Mouse (Mus musculus): ENCODE results near the gene Zcchc17. TPM values are rescaled to one million over a fixed set of nuclear protein-coding genes. Genes with fewer than 3 reads are reported as not detected.

The Zcchc17 gene
- polyA plus RNA-seq, 1 experiment, result 24.0 TPM

DNA sequence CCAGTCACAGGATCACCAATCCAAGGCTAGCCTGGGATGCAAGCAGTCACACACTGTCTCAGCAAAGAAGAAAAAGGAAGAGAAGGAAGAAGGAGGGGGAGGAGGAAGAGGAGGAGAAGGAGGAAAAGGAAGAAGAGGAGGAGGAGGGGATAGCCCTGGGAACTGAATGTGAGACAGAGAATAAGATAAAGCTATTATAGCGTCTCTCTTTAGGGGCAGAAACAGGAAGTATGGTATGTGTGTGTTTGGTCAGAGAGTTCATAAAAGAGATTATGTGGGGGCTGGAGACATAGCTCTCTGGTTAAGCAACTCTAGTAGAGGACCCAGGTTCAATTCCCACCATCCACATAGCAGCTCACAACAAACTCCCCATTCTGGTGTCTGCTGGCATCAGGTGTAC is 36.6 kb downstream of the Zcchc17 start:
- H3K4me3 ChIP-seq, result no peak overlapping the region
- TF ChIP-seq MYOG (IDR thresholded peaks at IDR 0.05; ENCODE audit: control insufficient read depth in 1 of 3, insufficient read depth in 1 of 3, insufficient read length in 2 of 3, low read depth in 2 of 3), result no peak
- no peak for TF ChIP-seq MAX (IDR thresholded peaks at IDR 0.05; ENCODE audit: low read depth)
- no peak for TF ChIP-seq MYOD1 (IDR thresholded peaks at IDR 0.05; ENCODE audit: control insufficient read depth in 1 of 3, insufficient read length in 2 of 3, low read depth in 2 of 3)
- no peak for TF ChIP-seq CEBPB (IDR thresholded peaks at IDR 0.05; ENCODE audit: insufficient read depth, poor library complexity, severe bottlenecking)
- no peak for TF ChIP-seq TCF3 (IDR thresholded peaks at IDR 0.05; ENCODE audit: insufficient read length, low read depth)
- TF ChIP-seq USF1 (IDR thresholded peaks at IDR 0.05; ENCODE audit: low read depth), result no peak
- no peak for TF ChIP-seq SRF (IDR thresholded peaks at IDR 0.05; ENCODE audit: control insufficient read depth, insufficient read length, low read depth)
- no peak for TF ChIP-seq E2F4 (IDR thresholded peaks at IDR 0.05; ENCODE audit: insufficient read depth)
- no peak for TF ChIP-seq POLR2AphosphoS2 (IDR thresholded peaks at IDR 0.05; ENCODE audit: insufficient read length, low read depth)
- no peak for TF ChIP-seq TCF12 (IDR thresholded peaks at IDR 0.05; ENCODE audit: insufficient read depth, poor library complexity, severe bottlenecking)
- no peak for TF ChIP-seq POLR2A (IDR thresholded peaks at IDR 0.05; ENCODE audit: insufficient read length, low read depth)
- no peak for TF ChIP-seq REST (IDR thresholded peaks at IDR 0.05; ENCODE audit: insufficient read depth, insufficient read length)
- H3K36me3 ChIP-seq (ENCODE audit: control insufficient read depth, insufficient read depth), result no peaks in the 10 kb centered on the region
- no peak overlapping the region for H3ac ChIP-seq (ENCODE audit: control insufficient read depth, insufficient read length)
- H3K79me2 ChIP-seq (ENCODE audit: control insufficient read depth, insufficient read depth), result no peaks in the 10 kb centered on the region
- no peak overlapping the region for H3K4me2 ChIP-seq (ENCODE audit: low read depth)
- no peaks in the 10 kb centered on the region for H3K27me3 ChIP-seq (ENCODE audit: control insufficient read depth, insufficient read depth, insufficient read length)

DNA sequence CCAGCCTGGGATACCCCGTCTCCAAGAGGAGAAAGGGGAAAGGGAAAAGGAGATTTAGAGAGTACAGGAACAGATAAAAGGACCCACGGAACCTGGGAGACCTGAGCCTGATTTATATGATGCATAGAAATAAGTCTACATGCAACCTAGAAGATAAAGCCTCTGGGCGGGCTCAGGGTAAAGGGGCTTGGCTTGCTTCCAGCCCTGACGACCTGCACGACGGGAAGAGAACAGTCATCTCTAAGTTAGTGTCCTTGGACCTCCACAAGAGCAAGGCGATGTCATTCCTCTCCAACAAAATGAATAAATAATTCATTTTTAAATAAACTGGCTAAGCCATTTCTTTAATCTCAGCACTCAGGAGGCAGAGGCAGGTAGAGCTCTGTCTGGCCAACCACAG is 37.2 kb downstream of the Zcchc17 start:
- H3K4me3 ChIP-seq, result no peak overlapping the region
- no peak overlapping the region for H3K4me2 ChIP-seq (ENCODE audit: low read depth)
- H3K27me3 ChIP-seq (ENCODE audit: control insufficient read depth, insufficient read depth, insufficient read length), result no peaks in the 10 kb centered on the region
- no peak overlapping the region for H3ac ChIP-seq (ENCODE audit: control insufficient read depth, insufficient read length)
- TF ChIP-seq MAX (IDR thresholded peaks at IDR 0.05; ENCODE audit: low read depth) (no peak), TCF12 (IDR thresholded peaks at IDR 0.05; ENCODE audit: insufficient read depth, poor library complexity, severe bottlenecking) (no peak), MYOD1 (IDR thresholded peaks at IDR 0.05; ENCODE audit: control insufficient read depth in 1 of 3, insufficient read length in 2 of 3, low read depth in 2 of 3) (no peak), MYOG (IDR thresholded peaks at IDR 0.05; ENCODE audit: control insufficient read depth in 1 of 3, insufficient read depth in 1 of 3, insufficient read length in 2 of 3, low read depth in 2 of 3) (no peak), REST (IDR thresholded peaks at IDR 0.05; ENCODE audit: insufficient read depth, insufficient read length) (no peak), USF1 (IDR thresholded peaks at IDR 0.05; ENCODE audit: low read depth) (no peak), SRF (IDR thresholded peaks at IDR 0.05; ENCODE audit: control insufficient read depth, insufficient read length, low read depth) (no peak), CEBPB (IDR thresholded peaks at IDR 0.05; ENCODE audit: insufficient read depth, poor library complexity, severe bottlenecking) (no peak), TCF3 (IDR thresholded peaks at IDR 0.05; ENCODE audit: insufficient read length, low read depth) (no peak), POLR2A (IDR thresholded peaks at IDR 0.05; ENCODE audit: insufficient read length, low read depth) (no peak), POLR2AphosphoS2 (IDR thresholded peaks at IDR 0.05; ENCODE audit: insufficient read length, low read depth) (no peak), E2F4 (IDR thresholded peaks at IDR 0.05; ENCODE audit: insufficient read depth) (no peak)
- H3K79me2 ChIP-seq (ENCODE audit: control insufficient read depth, insufficient read depth), result no peaks in the 10 kb centered on the region
- H3K36me3 ChIP-seq (ENCODE audit: control insufficient read depth, insufficient read depth), result no peaks in the 10 kb centered on the region

DNA sequence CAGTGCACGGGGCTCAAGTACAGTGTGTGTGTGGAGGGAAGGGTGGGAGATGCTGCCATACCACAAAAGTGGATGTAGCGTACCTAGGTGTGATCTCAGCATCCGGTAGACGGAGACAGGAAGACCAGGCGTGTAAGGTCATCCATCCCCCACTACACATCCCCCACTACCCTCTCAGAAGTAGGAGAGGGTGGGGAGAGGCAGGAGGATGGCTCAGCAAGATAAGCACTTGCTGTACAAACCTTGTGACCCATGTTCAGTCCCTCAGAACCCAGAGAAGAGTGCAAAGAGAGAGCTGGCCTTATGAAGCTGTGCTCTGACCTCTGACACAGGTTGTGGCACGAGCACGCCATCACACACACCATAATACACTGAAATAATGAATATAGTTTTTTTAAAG is 38.1 kb downstream of the Zcchc17 start:
- TF ChIP-seq SRF (IDR thresholded peaks at IDR 0.05; ENCODE audit: control insufficient read depth, insufficient read length, low read depth), result no peak
- Histone ChIP-seq H3K4me3 (no peak overlapping the region), H3K79me2 (ENCODE audit: control insufficient read depth, insufficient read depth) (no peaks in the 10 kb centered on the region), H3K27me3 (ENCODE audit: control insufficient read depth, insufficient read depth, insufficient read length) (no peaks in the 10 kb centered on the region), H3K36me3 (ENCODE audit: control insufficient read depth, insufficient read depth) (no peaks in the 10 kb centered on the region), H3K4me2 (ENCODE audit: low read depth) (no peak overlapping the region), H3ac (ENCODE audit: control insufficient read depth, insufficient read length) (no peak overlapping the region)

DNA sequence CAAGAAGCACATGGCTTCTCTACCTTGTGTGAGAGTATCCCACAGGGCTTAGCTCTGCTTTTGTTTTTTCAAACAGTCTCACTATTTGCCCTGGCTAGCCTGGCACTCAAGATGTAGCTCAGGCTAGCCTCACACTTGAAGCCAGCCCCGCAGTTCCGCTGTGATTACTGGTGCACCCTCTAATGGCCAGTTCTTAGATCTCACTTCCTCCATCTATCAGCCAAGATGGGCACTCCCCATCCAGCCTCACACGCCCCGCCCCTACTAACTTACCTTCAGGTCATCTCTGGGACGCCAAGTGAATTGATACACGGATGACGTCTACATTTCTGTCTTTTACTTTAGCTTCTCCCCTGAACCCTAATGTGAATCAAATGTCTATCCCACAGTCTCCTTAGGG is 40.2 kb downstream of the Zcchc17 start:
- Histone ChIP-seq H3K27me3 (ENCODE audit: control insufficient read depth, insufficient read depth, insufficient read length) (no peaks in the 10 kb centered on the region), H3K4me3 (no peak overlapping the region), H3K79me2 (ENCODE audit: control insufficient read depth, insufficient read depth) (no peaks in the 10 kb centered on the region), H3K4me2 (ENCODE audit: low read depth) (no peak overlapping the region), H3ac (ENCODE audit: control insufficient read depth, insufficient read length) (no peak overlapping the region), H3K36me3 (ENCODE audit: control insufficient read depth, insufficient read depth) (peaks cover 3% of the 10 kb centered on the region)
- TF ChIP-seq MYOG (IDR thresholded peaks at IDR 0.05; ENCODE audit: control insufficient read depth in 1 of 3, insufficient read depth in 1 of 3, insufficient read length in 2 of 3, low read depth in 2 of 3) (no peak), MYOD1 (IDR thresholded peaks at IDR 0.05; ENCODE audit: control insufficient read depth in 1 of 3, insufficient read length in 2 of 3, low read depth in 2 of 3) (no peak), TCF12 (IDR thresholded peaks at IDR 0.05; ENCODE audit: insufficient read depth, poor library complexity, severe bottlenecking) (no peak), MAX (IDR thresholded peaks at IDR 0.05; ENCODE audit: low read depth) (no peak), E2F4 (IDR thresholded peaks at IDR 0.05; ENCODE audit: insufficient read depth) (no peak), TCF3 (IDR thresholded peaks at IDR 0.05; ENCODE audit: insufficient read length, low read depth) (no peak), POLR2AphosphoS2 (IDR thresholded peaks at IDR 0.05; ENCODE audit: insufficient read length, low read depth) (no peak), CEBPB (IDR thresholded peaks at IDR 0.05; ENCODE audit: insufficient read depth, poor library complexity, severe bottlenecking) (no peak)

DNA sequence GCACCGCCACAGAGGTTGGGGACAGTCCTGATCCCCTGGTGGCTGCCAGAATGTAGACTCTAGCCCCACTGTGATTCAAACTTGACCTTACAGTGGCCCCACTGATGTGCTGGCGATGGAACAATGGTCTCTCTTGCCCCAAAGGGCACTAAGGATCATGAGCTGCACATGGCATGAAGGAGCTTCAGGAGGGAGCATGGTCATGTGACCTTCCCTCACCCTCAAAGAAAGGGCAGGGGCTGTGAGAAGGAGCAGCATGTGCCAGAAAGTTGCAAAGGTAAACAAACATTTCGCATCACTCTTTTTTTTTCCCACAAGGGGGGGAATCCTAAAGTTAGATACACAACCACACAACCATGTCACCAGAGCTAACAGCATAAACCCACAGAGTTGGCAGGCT is 41.6 kb downstream of the Zcchc17 start:
- no peaks in the 10 kb centered on the region for H3K79me2 ChIP-seq (ENCODE audit: control insufficient read depth, insufficient read depth)
- H3K4me2 ChIP-seq (ENCODE audit: low read depth), result no peak overlapping the region
- no peak overlapping the region for H3K4me3 ChIP-seq
- H3K36me3 ChIP-seq (ENCODE audit: control insufficient read depth, insufficient read depth), result peaks cover 3% of the 10 kb centered on the region
- H3K27me3 ChIP-seq (ENCODE audit: control insufficient read depth, insufficient read depth, insufficient read length), result no peaks in the 10 kb centered on the region
- H3ac ChIP-seq (ENCODE audit: control insufficient read depth, insufficient read length), result no peak overlapping the region
- TF ChIP-seq MYOG (IDR thresholded peaks at IDR 0.05; ENCODE audit: control insufficient read depth in 1 of 3, insufficient read depth in 1 of 3, insufficient read length in 2 of 3, low read depth in 2 of 3) (no peak), POLR2A (IDR thresholded peaks at IDR 0.05; ENCODE audit: insufficient read length, low read depth) (no peak), TCF12 (IDR thresholded peaks at IDR 0.05; ENCODE audit: insufficient read depth, poor library complexity, severe bottlenecking) (no peak), MYOD1 (IDR thresholded peaks at IDR 0.05; ENCODE audit: control insufficient read depth in 1 of 3, insufficient read length in 2 of 3, low read depth in 2 of 3) (no peak), REST (IDR thresholded peaks at IDR 0.05; ENCODE audit: insufficient read depth, insufficient read length) (no peak), SRF (IDR thresholded peaks at IDR 0.05; ENCODE audit: control insufficient read depth, insufficient read length, low read depth) (no peak)

Measured in myocyte (in vitro differentiated cells).